Mouse (Mus musculus) embryonic facial prominence, embryonic 15.5 days (tissue): ENCODE measurements around the gene Gaa. TPM values are rescaled to one million over a fixed set of nuclear protein-coding genes. Genes with fewer than 3 reads are reported as not detected.

ENCODE experiments used
- ATAC-seq: fragments of 200-750 bp; cut with Nextera tagmentation; 2 replicates; pipeline ENCODE4 v1.8.0; 2017; ENCODE audit warnings: low read depth, moderate TSS enrichment; ENCODE audit not compliant: insufficient number of reproducible peaks, low FRiP score, low TSS enrichment
- H3K27ac ChIP-seq: fragments of 300-500 bp; sonication (generic); replicated peaks from 2 replicates; pipeline ENCODE4 v1.5.1; 2015; ENCODE audit warnings: mild to moderate bottlenecking, inconsistent platforms
- H3K27me3 ChIP-seq: fragments of 300-500 bp; sonication (generic); 2 replicates; pipeline ENCODE4 v1.6.1; 2015; ENCODE audit warnings: inconsistent platforms
- H3K36me3 ChIP-seq: fragments of 300-500 bp; sonication (generic); 2 replicates; pipeline ENCODE4 v1.6.1; 2015; ENCODE audit warnings: mild to moderate bottlenecking, inconsistent platforms
- H3K4me1 ChIP-seq: fragments of 300-500 bp; sonication (generic); 2 replicates; pipeline ENCODE4 v1.6.1; 2015; ENCODE audit warnings: inconsistent platforms
- H3K4me2 ChIP-seq: fragments of 300-500 bp; sonication (generic); replicated peaks from 2 replicates; pipeline ENCODE4 v1.6.1; 2015; ENCODE audit warnings: mild to moderate bottlenecking, inconsistent platforms
- H3K4me3 ChIP-seq: fragments of 300-500 bp; sonication (generic); replicated peaks from 2 replicates; pipeline ENCODE4 v1.5.1; 2015; ENCODE audit warnings: mild to moderate bottlenecking, inconsistent platforms
- H3K9ac ChIP-seq: fragments of 300-500 bp; sonication (generic); 2 replicates; pipeline ENCODE4 v1.6.1; 2015; ENCODE audit warnings: inconsistent platforms
- H3K9me3 ChIP-seq: fragments of 300-500 bp; sonication (generic); replicated peaks from 2 replicates; pipeline ENCODE4 v1.6.1; 2016; ENCODE audit warnings: inconsistent platforms
- WGBS: fragments of 180-500 bp; shearing (Covaris S2); methylation state at CpG from one replicate; pipeline ENCODE4 v1.1.7; 2015; 5-methylcytosine and 5-hydroxymethylcytosine counted together
- polyA plus RNA-seq: library from polyadenylated mRNA; unstranded; fragments of >200 nt; fragmentation: Nextera tagmentation; extraction: Ambion mirVana; gene quantifications from 2 replicates; pipeline ENCODE4 v1.2.1, GENCODE M21; 2015

Gene Gaa
- polyA plus RNA-seq, 1 experiment from 2014 or later, result 90.1 TPM

GRCm38 (mm10) chr11:119306762-119307657 lies 39.3 kb downstream of the Gaa start:
- 0 out of 2 replicates have a peak overlapping the region, but pooled peaks have one; percentile 22 for H3K27ac ChIP-seq
- no peaks in the 10 kb centered on the region for H3K9me3 ChIP-seq
- no peak overlapping the region for H3K4me2 ChIP-seq
- H3K4me3 ChIP-seq, result no peak overlapping the region
- H3K27me3 ChIP-seq, result peaks cover 3% of the 10 kb centered on the region; the same call in 1 of the 2 replicates
- peak; percentile 27; the same call in 1 of the 2 replicates for ATAC-seq
- no peak overlapping the region for H3K9ac ChIP-seq
- peaks cover 7% of the 10 kb centered on the region; the same call in 1 of the 2 replicates for H3K4me1 ChIP-seq
- no peaks in the 10 kb centered on the region for H3K36me3 ChIP-seq
- 37% methylated on average over 13 of the region's 13 CpGs for WGBS

DNA sequence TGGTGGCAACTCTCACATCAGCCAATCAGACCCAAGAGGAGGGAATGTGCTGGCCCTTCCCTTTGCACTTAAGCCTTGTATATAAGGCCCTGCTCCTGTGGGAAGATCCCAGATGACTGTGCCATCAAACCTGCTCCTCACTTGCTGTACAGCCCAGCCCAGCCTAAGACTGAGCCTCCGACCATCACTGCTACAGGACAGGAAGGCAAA lies 39.9 kb downstream of the Gaa start, which contains the start of gene Card14:
Card14 (plus strand) TSS at position 111 of the 210 bp plus-strand sequence.
- H3K4me3 ChIP-seq, result peak within 1 kb of the TSS; percentile 18
- H3K4me1 ChIP-seq, result peaks cover 7% of the 10 kb centered on the region; the same call in 1 of the 2 replicates
- 0 out of 2 replicates have a peak, but pooled peaks have one; percentile 9 for ATAC-seq
- H3K27me3 ChIP-seq, result peaks cover 3% of the 10 kb centered on the region; the same call in 1 of the 2 replicates
- 0 out of 2 replicates have a peak within 1 kb of the TSS, but pooled peaks have one; percentile 24 for H3K4me2 ChIP-seq
- no peaks in the 10 kb centered on the region for H3K9me3 ChIP-seq
- 46% methylated on average over 1 of the region's 1 CpGs for WGBS
- H3K27ac ChIP-seq, result peak within 1 kb of the TSS; percentile 60; the same call in 1 of the 2 replicates
- no peak within 1 kb of the TSS for H3K9ac ChIP-seq
- H3K36me3 ChIP-seq, result no peaks in the 10 kb centered on the region

DNA sequence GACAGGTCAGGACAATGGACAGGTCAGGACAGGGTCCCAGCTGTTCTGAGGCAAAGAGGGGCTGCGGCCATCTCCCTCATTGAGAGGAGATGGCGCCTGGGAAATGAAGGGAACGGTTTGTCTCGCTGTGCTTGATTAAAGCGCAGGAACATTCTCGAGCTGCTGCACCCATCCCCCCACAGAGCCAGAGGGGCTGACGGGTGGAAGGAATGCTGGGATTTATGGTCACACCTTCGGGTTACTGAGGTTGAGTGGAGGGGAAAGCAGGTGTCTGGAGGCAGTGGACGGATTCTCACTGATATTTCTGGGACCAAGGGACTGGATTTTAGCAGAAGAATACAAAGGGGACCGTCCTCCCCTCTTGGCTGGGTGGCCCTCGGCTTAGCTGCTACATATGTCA lies 40.2 kb downstream of the Gaa start:
- Histone ChIP-seq H3K9ac (no peak overlapping the region), H3K36me3 (no peaks in the 10 kb centered on the region), H3K9me3 (no peaks in the 10 kb centered on the region), H3K27ac (peak overlapping the region; percentile 60; the same call in 1 of the 2 replicates), H3K4me3 (peak overlapping the region; percentile 18), H3K4me1 (peaks cover 7% of the 10 kb centered on the region; the same call in 1 of the 2 replicates), H3K27me3 (peaks cover 3% of the 10 kb centered on the region; the same call in 1 of the 2 replicates), H3K4me2 (0 out of 2 replicates have a peak overlapping the region, but pooled peaks have one; percentile 24)
- 14% methylated on average over 11 of the region's 11 CpGs for WGBS
- ATAC-seq, result no peak

GRCm38 (mm10) chr11:119310621-119311020 lies 42.9 kb downstream of the Gaa start:
- Histone ChIP-seq H3K9me3 (no peaks in the 10 kb centered on the region), H3K9ac (no peak overlapping the region), H3K4me3 (no peak overlapping the region), H3K36me3 (no peaks in the 10 kb centered on the region), H3K4me2 (no peak overlapping the region), H3K27me3 (peaks cover 3% of the 10 kb centered on the region; the same call in 1 of the 2 replicates), H3K4me1 (peaks cover 7% of the 10 kb centered on the region; the same call in 1 of the 2 replicates), H3K27ac (no peak overlapping the region)
- 10% methylated on average over 10 of the region's 10 CpGs for WGBS
- no peak for ATAC-seq

DNA sequence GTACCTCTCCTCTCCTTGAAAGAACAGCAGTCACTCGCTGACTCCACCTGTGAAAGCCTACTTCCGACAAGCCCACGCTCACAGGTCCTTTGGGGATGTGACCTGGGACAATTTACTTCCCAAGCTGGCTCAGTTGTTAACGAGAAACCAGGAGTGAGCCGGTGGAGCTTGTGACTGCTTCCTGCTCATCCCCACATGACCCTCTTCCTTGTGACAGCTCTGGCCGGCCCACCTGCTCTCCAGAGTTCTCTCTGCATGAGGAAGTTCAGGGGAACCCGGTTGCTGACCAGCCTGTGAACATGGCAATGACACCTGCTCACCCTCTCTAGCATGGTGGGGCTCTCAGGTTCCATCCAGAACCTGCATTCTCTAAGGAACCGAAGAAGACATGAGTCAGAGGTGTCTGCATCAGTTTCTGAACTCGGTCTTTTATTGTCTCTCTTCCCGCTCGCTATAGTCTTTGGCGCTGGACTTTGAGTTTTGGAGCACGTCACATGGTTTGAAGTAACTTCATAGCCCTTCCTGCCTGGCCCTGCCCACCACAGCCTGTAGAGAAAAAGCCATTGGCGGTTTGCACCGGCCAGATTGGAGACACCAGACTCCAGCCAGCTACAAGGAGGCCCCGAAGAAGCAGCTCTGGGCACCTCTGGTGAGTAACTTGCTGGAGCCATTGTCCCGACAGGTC lies 46.7 kb downstream of the Gaa start:
- Histone ChIP-seq H3K9ac (no peak overlapping the region), H3K4me2 (no peak overlapping the region), H3K27ac (no peak overlapping the region), H3K36me3 (no peaks in the 10 kb centered on the region), H3K4me3 (no peak overlapping the region), H3K27me3 (peaks cover 3% of the 10 kb centered on the region; the same call in 1 of the 2 replicates), H3K4me1 (no peaks in the 10 kb centered on the region), H3K9me3 (no peaks in the 10 kb centered on the region)
- ATAC-seq, result no peak
- 73% methylated on average over 17 of the region's 17 CpGs for WGBS

DNA sequence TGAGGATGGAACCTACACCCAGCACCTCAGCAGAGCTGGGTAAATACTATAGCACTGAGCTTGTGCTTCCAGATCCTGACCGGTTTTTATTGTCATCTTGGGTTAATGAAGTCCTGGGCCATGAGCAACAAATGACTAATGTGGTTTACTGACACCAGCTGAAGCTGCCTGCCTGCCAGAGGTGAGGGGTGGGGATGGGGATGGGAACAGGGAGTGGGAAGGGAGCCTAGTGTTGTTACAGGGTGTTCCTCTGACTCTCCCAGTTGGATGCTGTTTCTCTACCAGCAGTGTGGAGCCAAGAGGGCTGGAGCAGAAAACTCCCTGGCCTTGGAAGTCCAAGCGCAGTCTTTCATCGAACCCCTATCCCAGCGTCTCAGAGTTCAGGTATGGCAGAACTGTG lies 49.0 kb downstream of the Gaa start:
- no peak overlapping the region for H3K4me2 ChIP-seq
- H3K27ac ChIP-seq, result no peak overlapping the region
- no peak overlapping the region for H3K9ac ChIP-seq
- ATAC-seq, result 0 out of 2 replicates have a peak, but pooled peaks have one; percentile 34
- 81% methylated on average over 4 of the region's 4 CpGs for WGBS
- H3K4me1 ChIP-seq, result no peaks in the 10 kb centered on the region
- no peaks in the 10 kb centered on the region for H3K9me3 ChIP-seq
- no peaks in the 10 kb centered on the region for H3K27me3 ChIP-seq
- H3K4me3 ChIP-seq, result no peak overlapping the region
- H3K36me3 ChIP-seq, result no peaks in the 10 kb centered on the region

DNA sequence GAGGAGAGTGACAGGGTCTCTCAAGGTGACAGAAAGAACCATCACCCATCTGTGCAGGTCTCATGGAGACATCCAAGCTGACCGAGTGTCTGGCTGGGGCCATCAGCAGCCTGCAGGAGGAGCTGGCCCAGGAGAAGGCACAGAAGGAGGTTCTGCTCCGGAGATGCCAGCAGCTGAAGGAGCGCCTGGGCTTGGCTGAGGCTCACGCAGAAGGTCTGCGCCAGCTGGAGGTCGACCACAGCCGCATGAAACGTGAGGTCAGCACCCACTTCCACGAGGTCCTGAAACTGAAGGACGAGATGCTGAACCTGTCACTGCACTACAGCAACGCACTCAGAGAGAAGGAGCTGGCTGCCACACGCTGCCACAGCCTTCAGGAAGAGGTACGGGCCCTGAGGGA lies 54.8 kb downstream of the Gaa start:
- H3K4me1 ChIP-seq, result no peaks in the 10 kb centered on the region
- H3K9ac ChIP-seq, result no peak overlapping the region
- H3K36me3 ChIP-seq, result no peaks in the 10 kb centered on the region
- H3K27ac ChIP-seq, result no peak overlapping the region
- no peaks in the 10 kb centered on the region for H3K27me3 ChIP-seq
- no peak for ATAC-seq
- no peak overlapping the region for H3K4me2 ChIP-seq
- no peaks in the 10 kb centered on the region for H3K9me3 ChIP-seq
- H3K4me3 ChIP-seq, result no peak overlapping the region
- WGBS, result 72% methylated on average over 13 of the region's 13 CpGs

DNA sequence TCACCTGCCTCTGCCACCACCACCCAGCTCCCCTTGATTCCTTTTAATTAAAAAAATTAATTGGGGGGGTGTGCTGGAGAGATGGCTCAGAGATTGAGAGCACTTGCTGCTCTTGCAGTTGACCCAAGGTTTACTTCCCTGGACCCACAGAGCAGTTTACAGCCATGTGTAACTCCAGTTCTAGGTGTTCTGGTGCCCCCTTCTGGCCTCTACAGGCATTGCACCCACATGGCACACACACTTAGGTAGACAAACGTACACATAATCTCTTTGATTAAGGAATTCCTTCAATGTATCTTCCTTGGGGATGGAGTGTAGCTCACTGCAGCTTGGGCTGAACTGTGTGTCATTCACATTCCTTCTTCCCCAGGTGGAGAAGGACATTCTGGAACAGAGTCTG lies 57.4 kb downstream of the Gaa start:
- Histone ChIP-seq H3K4me3 (no peak overlapping the region), H3K9ac (no peak overlapping the region), H3K36me3 (no peaks in the 10 kb centered on the region), H3K27ac (no peak overlapping the region), H3K4me2 (no peak overlapping the region), H3K9me3 (no peaks in the 10 kb centered on the region), H3K27me3 (no peaks in the 10 kb centered on the region), H3K4me1 (no peaks in the 10 kb centered on the region)
- ATAC-seq, result no peak
- 76% methylated on average over 1 of the region's 1 CpGs for WGBS

DNA sequence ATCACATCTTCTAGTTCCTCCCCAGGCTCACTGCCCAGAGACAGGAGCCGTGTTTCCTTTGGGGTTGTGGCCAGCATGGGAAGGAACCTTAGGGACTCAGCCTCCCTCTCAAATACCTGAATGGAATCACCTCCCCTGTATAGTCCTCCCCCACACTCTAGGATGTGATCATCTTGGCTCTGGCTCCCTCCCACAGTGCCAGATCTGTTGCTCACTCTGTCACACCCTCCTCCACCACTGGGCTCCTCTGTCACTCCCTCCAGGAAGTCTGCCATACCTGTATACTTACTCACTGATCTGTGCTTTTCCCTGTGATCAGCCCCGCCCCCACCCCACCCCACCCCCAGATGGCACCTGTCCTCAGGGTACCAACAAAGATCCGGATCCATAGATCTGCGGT lies 62.9 kb downstream of the Gaa start:
- no peak for ATAC-seq
- WGBS, result 60% methylated on average over 4 of the region's 4 CpGs
- peaks cover 5% of the 10 kb centered on the region for H3K27me3 ChIP-seq
- no peak overlapping the region for H3K4me2 ChIP-seq
- H3K4me1 ChIP-seq, result no peaks in the 10 kb centered on the region
- H3K9me3 ChIP-seq, result no peaks in the 10 kb centered on the region
- no peak overlapping the region for H3K27ac ChIP-seq
- H3K9ac ChIP-seq, result no peak overlapping the region
- H3K36me3 ChIP-seq, result no peaks in the 10 kb centered on the region
- H3K4me3 ChIP-seq, result no peak overlapping the region

DNA sequence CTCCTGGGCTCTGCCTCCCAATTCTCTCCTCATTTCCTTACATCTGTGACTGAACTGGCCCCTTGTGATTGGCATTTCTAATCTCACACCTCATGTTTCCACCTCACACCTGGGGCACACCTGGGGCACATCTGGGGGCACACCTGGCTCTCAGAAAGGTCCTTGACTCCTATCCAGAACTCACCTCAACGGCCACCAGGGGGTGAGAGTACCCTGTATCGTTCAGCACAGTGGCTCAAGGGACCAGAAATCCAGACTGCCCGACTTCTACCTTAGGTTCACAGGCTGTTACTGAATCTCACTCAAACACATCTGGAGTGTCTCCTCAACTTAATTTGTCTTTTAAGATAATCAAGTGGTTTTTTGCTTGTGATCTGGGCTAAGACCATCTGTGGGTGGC lies 64.3 kb downstream of the Gaa start:
- no peaks in the 10 kb centered on the region for H3K4me1 ChIP-seq
- peaks cover 5% of the 10 kb centered on the region for H3K27me3 ChIP-seq
- H3K36me3 ChIP-seq, result no peaks in the 10 kb centered on the region
- no peak overlapping the region for H3K27ac ChIP-seq
- no peak overlapping the region for H3K9ac ChIP-seq
- no peaks in the 10 kb centered on the region for H3K9me3 ChIP-seq
- no peak for ATAC-seq
- H3K4me3 ChIP-seq, result no peak overlapping the region
- H3K4me2 ChIP-seq, result no peak overlapping the region
- 31% methylated on average over 3 of the region's 3 CpGs for WGBS
